In the genomic region with DNA sequence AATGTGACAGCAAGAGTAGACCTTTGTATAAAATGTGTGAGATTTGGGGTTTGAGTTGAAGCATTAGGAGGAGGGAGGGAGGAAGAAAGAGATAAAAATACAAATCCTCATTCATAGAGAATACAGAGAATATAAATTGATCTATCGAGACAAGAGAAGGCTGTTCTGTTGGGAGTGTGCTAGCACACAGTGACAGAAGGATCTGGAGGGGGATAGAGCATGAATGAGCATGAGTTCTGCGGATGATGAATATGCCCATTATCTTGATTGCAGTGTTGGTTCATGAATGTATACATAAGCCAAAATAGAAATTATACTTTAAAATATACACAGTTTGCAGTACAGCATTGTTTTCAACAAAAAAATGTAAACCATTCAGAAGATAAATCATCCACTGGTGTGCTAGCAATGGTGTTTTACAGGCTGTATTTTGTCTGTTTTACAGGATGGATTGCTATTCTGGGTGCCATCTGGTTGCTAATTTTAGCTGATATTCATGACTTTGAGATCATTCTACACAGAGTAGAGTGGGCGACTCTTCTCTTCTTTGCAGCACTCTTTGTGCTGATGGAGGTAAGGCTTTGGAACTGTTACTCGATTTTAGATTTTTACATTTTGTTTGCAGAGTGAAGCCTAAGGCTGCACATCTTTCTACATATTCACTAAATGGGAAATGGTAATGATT, we compare ENCODE assay signal across 11 mouse cellular contexts.
DNase-seq lines count a peak whose midpoint lies in the region; TF ChIP-seq lines count a peak whose summit lies in the region.
"Had no signal": no experiment of that assay in that cellular context is flagged by ENCODE, and none has a peak within 500 bp of the region (broad histone marks: within the 10 kb centered on the region; RNA-seq: fewer than 3 reads in every experiment).

No protein-coding gene starts in this region.

- peak; percentile 56 for DNase-seq in left cerebral cortex, adult 11 months (ENCODE audit: low spot score)
- no peak for DNase-seq in left cerebral cortex, postnatal 36 days (ENCODE audit: low spot score in 2 of 2)
- DNase-seq in brain, embryonic 14.5 days (ENCODE audit: low read depth), result peak; percentile 4
- DNase-seq in frontal cortex, postnatal 36 days (ENCODE audit: low spot score in 2 of 2), result peak; percentile 5 to 58
- peak; percentile 44 to 71 for DNase-seq in left cerebral cortex, postnatal 14 days (ENCODE audit: low spot score in 2 of 2)
- DNase-seq in gastrocnemius, adult 8-10 months (ENCODE audit: low spot score in 2 of 2), result no peak
- DNase-seq in adrenal gland, postnatal 25 days, result no peak
- DNase-seq: cerebellum, adult 9-11 months; gastrocnemius, postnatal 36 days; kidney, adult 2 months; kidney, postnatal 10 days had no signal

- TF ChIP-seq POLR2A in brain, embryonic 14.5 days (IDR thresholded peaks at IDR 0.05; ENCODE audit: borderline replicate concordance, extremely low read depth, insufficient read depth, insufficient read length, poor library complexity, severe bottlenecking), result no peak

- no peak for TF ChIP-seq CTCF in brain, embryonic 14.5 days (IDR thresholded peaks at IDR 0.05; ENCODE audit: borderline replicate concordance, extremely low read depth, insufficient read depth, insufficient read length)

- intact Hi-C loops in left cerebral cortex, postnatal 36 days (cut with DNase I), result loop anchor here (5.0 kb wide), 2 partner anchors 61 to 106 kb away; no protein-coding TSS in a partner anchor
- intact Hi-C loops in left cerebral cortex, postnatal 14 days (cut with DNase I), result no loop called here

Comparison
In these comparisons a context has a peak if more than half of its experiments do, and no peak if none do; other contexts are left out.
1. DNase-seq: peak in left cerebral cortex, adult 11 months (single experiment), brain, embryonic 14.5 days (single experiment), frontal cortex, postnatal 36 days (2 of 2) and left cerebral cortex, postnatal 14 days (2 of 2); none in left cerebral cortex, postnatal 36 days (0 of 2), gastrocnemius, adult 8-10 months (0 of 2) and adrenal gland, postnatal 25 days (single experiment).